Mouse (Mus musculus): ENCODE data around the gene Ldb2.

Gene Ldb2

GRCm38 (mm10) chr5:44473857-44474762, 325.4 kb downstream of the Ldb2 start:
- no peak for DNase-seq (ENCODE audit: low read depth in 1 of 2, low spot score in 2 of 2)

DNA sequence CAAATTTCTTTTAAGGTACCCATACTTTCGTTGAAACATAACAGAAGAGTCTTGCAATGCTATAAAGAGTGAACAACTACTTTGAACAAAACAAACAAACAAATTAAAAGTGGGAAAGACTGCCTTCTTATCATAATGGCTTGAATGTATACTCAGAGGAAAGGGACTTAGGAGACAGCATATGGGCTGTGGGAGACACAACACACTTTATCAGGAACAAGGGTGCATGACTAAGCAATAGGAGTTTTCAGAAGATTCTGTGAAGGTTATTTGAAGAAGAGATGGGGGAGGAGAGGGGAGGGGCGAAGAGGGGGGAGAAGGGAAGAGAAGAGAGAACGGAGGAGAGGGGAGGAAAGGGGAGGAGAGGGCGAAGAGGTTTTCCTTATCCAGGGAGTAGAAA, 334.2 kb downstream of the Ldb2 start:
- DNase-seq (ENCODE audit: low read depth in 1 of 2, low spot score in 2 of 2), result no peak

Data from monocyte, adult 2 months (primary cell).